Mouse (Mus musculus): ENCODE results near the gene Syngr3.

Syngr3 gene

DNA sequence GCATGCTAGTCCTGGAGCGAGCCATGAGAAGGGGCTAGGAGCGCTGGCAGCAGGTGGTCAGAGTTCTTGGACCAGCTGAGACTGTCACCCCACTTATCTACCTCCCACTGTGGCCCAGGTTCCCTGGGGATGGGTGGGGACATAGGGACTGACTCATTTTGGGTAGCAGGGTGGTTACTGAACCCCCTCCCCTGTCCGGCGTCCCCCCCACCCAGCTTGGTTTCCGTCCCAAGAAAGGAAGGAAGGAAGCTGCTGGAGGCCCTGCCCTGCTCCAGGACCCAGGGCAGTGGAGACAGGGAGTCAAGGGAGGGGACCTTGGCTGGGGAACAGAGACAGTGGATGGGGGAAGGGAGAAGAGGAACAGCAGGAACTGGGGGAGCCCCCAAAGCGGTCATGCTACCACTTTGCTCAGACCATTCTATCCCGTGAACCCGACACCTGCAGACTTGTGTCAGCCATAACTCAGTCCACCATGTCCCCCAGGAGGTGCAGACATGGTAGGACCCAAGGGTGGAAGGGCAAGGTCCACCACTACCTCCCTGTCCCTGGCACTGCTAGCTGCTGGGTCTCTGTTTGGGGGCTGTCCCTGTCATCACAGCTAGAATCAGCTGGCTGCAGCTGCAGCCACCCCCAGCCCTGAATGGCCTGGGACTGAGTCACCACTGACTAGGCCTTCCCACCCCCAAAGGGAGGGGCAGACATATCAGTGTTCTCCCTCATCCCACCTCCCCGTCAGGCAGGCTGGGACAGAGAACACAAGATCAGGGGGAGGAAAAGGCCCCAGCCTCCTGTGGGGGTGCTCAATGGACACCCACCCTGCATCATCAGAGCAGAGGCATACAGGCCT is 44.7 kb downstream of the Syngr3 start:
- no peak for DNase-seq (ENCODE audit: low spot score)

DNA sequence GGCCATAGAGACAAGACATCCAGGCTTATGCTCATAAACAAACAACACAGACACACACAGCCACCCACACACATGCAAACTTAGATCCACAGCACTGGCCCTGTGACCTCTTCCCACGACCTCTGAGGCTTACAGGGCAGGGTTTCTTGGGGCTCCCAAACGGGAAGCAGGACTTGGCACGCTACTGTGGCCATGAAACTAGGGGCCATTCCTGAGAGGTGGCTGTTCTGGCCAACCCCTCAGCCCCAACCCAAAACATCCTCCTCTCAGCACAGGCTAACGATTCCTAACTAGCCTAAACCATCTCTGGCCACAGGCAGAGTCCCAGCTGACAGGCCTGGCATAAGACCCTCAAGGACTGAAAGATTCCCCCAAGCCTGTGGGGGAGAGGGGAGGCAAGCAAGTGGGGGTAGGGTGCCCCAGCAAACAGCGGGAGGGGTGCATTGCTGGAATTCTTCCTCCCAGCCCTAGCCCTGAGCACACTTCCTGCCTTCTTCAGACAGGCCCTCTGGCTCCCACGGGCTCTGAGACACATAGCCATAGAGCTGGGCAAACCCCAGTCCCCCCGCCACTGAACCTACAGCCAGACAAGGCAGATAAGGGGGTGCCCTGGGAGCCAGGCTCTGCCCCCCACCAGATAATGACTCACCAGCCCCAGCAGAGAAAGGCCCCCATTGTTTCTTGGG is 45.6 kb downstream of the Syngr3 start:
- DNase-seq (ENCODE audit: low spot score) = no peak

DNA sequence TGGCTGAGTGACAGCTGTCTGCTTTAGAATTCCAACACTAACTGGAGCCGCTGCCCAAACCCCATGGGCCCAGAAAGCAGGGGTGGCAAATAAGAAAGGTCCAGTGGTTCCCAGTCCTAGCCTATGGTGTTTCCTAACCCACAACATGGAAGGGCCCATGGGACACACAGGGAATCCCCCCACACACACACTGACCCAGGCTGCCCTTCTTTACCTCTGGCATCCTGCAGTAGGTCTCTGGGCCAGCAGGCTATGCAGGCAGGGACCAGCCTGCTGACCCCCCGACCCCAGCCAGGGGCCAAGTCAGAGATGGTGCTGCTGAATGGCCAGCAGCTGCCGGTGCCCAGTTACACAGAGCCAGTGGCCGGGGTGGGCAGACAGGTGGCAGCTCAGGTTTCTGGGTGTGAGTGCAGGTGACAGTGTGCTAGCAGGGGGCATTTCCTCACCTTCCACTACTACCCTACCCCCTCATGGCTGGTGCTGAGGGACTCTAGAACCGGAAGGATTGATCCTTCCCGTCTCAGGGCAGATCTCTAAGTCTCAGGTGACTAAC is 46.9 kb downstream of the Syngr3 start:
- no peak for DNase-seq (ENCODE audit: low spot score)

DNA sequence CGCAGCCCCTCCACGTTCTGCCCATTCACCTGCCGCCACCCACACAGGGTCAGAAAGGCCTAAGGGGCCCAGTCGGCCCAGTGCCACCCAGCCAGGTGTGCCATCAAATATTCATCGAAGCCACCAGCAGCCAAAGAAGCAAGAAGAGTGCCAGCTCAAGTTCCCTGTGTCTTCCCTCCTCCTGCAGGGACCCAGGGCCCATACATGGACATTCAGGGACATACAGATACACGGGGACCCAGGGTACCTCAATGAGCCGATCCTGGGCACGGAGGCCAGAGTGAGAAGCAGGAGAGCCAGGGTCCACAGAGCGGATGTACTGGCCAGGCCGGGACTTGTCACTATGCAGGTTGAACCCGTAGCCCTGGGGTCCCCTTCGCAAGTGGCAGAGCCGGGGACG is 47.8 kb downstream of the Syngr3 start:
- no peak for DNase-seq (ENCODE audit: low spot score)

DNA sequence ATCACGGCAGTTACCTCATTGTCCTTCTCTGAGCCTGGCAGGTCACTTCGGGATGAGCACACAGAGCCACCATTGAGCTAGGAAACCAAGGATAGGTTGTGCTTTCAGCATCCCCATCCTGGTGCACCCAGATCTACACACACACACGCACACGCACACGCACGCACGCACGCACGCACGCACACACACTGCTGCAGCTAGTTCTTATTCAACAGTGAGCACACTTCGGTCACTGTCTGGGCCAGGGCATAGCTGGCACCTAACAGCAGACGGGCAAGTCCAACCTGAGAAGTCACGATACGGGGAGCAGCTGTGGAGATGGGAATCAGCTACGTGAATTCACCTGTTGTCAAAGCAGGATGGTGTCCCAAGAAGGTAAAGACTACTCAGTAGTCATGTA is 49.2 kb downstream of the Syngr3 start:
- DNase-seq (ENCODE audit: low spot score) = no peak

DNA sequence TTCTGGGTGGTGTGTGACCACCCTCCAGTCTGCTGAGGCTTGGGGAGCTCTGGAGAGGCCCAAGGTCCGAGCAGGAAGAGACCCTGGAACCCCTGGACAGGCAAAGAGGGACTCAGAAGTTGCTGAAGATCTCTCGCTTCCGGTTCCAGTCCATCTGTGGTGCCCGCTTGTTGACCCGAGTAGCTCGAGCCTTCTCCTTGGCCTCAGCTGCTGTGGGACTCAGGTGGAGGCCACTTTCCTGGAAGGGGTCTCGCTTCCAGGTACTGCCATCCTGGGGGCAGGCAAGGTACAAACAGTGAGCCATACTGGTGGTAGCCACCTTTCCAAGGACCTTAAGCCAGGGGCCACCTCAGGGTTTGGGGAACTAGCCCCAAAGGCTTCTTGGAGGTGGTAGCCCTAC is 49.6 kb downstream of the Syngr3 start:
- DNase-seq (ENCODE audit: low spot score) = no peak

DNA sequence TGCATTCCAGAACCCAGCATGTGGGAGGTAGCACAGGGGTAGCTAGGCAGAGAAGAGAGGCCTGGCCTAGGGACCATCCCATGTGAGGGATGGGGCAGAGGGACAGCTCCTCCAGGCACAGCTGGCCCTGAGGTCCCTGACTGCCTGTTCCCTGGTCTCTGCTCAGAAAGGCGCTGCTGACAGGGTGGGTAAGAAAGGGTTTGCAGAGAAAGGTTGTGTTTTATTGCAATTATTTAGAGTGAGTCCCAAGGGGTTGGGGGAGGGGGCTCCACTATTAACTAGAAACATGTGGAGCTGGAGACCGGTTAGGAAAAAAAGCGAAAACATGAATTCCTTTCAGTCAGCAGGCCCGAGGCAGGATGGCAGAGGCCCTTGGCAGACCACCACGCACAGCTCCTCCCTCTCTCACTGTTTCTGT is 50.2 kb downstream of the Syngr3 start:
- DNase-seq (ENCODE audit: low spot score) = no peak

DNA sequence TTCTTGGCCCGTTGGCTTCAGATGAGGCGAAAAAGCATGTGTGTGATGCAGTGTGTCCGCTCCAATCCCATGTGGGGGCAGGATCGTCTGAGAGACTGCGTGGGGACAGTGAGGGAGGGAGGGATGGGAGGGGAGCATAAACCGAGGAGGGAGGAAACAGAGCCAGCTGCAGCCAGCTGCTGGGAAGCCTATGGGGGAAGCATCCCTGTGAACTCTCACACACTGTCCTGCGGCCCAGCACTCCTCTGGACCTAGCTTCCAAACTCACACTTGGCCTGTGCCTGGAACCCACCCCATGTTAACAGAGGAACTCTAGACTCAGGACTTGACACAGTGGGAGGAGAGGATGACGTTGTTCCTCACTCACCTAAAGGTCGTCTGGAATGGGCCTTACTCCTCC is 50.9 kb downstream of the Syngr3 start:
- no peak for DNase-seq (ENCODE audit: low spot score)

DNA sequence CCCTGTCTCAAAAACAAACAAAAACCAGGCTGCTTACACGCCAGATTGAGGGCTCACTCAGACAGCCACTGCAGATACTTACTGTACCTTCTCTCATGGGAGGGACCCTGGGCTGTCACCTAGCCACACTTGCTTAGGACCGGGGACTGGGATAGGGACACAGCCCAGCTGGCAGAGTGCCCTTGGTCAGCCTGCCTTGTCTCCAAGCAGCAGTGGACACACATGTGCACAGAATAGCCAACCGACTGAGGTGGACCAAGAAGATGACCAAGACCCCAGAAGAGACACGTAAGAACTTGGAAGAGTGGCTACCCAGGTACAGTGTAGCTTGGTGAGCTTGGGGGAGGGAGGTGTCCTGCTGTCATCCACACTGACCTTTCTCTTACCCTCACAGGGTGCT is 51.5 kb downstream of the Syngr3 start:
- DNase-seq (ENCODE audit: low spot score) = no peak

DNA sequence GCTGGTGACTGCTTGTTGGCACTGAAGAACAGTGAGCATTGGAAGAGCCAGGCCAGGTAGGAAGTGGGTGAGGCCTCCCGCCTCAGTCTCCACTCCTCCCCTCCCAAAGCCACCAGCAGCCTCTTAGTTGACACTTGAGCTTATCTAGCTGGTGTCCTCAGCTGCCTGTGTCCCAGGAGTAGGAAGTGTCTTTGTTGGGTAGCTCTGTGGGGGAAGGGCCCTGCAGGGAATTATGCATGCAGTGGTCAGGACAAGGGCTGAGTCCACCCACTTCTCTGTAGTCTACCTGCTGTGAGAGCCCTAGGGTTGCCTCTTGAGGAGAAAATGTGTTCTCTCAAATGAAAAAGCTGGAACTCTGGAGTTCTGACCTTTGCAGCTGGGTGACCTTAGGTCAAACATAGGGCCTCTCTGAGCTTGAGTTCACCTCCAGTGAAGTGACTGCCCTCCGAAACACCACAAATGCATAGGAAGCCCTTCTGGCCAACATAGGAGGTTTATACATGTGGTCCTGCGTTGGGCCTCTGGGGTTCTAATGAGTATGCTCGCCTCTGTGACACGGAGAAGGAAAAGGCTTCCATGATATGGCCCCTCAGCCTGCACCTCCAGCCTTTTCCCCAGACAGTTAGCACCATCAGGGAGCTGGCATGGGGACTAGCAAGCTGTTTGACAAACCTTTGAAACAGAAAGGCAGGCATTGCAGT is 52.8 kb downstream of the Syngr3 start:
- no peak for DNase-seq (ENCODE audit: low spot score)

DNA sequence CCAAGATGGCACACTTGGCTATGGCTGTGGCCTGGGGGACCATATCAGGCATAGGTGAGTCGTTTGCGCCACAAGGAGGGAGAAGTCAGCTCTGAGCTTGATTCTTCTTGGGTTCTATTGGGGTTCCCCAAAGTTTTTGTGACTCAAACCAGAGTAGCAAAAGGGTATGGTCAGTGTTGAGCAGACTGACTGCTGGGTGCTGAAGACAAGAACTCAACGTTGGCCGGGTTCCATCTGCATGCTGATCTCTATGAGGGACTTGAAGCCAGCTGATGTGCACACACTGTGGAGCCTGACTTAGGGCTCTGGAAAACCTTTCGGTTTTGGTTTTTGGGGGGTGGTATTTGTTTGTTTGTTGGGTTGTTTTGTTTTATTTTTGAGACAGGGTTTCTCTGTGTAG is 54.1 kb downstream of the Syngr3 start:
- DNase-seq (ENCODE audit: low spot score) = no peak
